ENCODE assay signal across 8 mouse cellular contexts in genomic region chr4:152296874-152297861, GRCm38 (mm10). TPM values are rescaled to one million over a fixed set of nuclear protein-coding genes. Genes with fewer than 3 reads are reported as not detected.
DNase-seq lines count a peak whose midpoint lies in the region; ATAC-seq and TF ChIP-seq lines count a peak whose summit lies in the region.

Icmt (plus strand) TSS chr4:152297227.

- WGBS in forebrain, embryonic 11.5 days = under 1% methylated on average over 115 of the region's 119 CpGs
- WGBS in heart, embryonic 16.5 days = under 1% methylated on average over 116 of the region's 119 CpGs
- WGBS in liver, embryonic 15.5 days (ENCODE audit: insufficient replicate concordance) = under 1% methylated on average over 119 of the region's 119 CpGs
- WGBS in neural tube, embryonic 12.5 days = under 1% methylated on average over 119 of the region's 119 CpGs

- in situ Hi-C loops in CH12.LX (cut with MboI; ENCODE audit: low pct_ligation_motif_present, low pct_unique_long_range_greater_than_20kb, low sequenced_read_pairs) = loop anchor here (25.0 kb wide), 1 partner anchor 1815 kb away; no protein-coding TSS in a partner anchor

- H3K4me3 ChIP-seq in CH12.LX (replicated peaks in 1 of 3; ENCODE audit: low read depth in 2 of 3, low read length in 2 of 3, poor library complexity in 1 of 3) = peak within 1 kb of the TSS; percentile 81 to 96 (median 87)
- peak within 1 kb of the TSS; percentile 94 for H3K4me3 ChIP-seq in forebrain, embryonic 11.5 days (ENCODE audit: low read depth, low read length)
- H3K4me3 ChIP-seq in heart, embryonic 16.5 days (ENCODE audit: low read length) = peak within 1 kb of the TSS; percentile 76
- H3K4me3 ChIP-seq in liver, embryonic 15.5 days (replicated peaks) = peak within 1 kb of the TSS; percentile 93
- H3K4me3 ChIP-seq in neural tube, embryonic 12.5 days = peak within 1 kb of the TSS; percentile 95

- TF ChIP-seq CTCF in CH12.LX (conservative IDR thresholded peaks at IDR 0.05 in 1 of 2, IDR thresholded peaks at IDR 0.05 in 1 of 2; ENCODE audit: low read depth in 2 of 2, low read length in 2 of 2) = no peak; a peak in 1 of 4 replicates

- peak; percentile 94 for TF ChIP-seq POLR2A in CH12.LX (IDR thresholded peaks at IDR 0.05; ENCODE audit: low read depth, low read length)

- H3K4me1 ChIP-seq in CH12.LX (ENCODE audit: control insufficient read depth in 1 of 2, insufficient read depth in 2 of 2) = peaks cover 9 to 43% of the 10 kb centered on the region in 2 experiments; a peak in 3 of 4 replicates
- peaks cover 19% of the 10 kb centered on the region for H3K4me1 ChIP-seq in forebrain, embryonic 11.5 days (replicated peaks; ENCODE audit: control insufficient read depth, insufficient read depth, low read length)
- H3K4me1 ChIP-seq in heart, embryonic 16.5 days (ENCODE audit: control insufficient read depth, insufficient read depth, low read length) = peaks cover 20% of the 10 kb centered on the region
- H3K4me1 ChIP-seq in liver, embryonic 15.5 days (replicated peaks) = peaks cover 31% of the 10 kb centered on the region
- H3K4me1 ChIP-seq in neural tube, embryonic 12.5 days = peaks cover 30% of the 10 kb centered on the region

- peak; percentile 95 for ATAC-seq in forebrain, embryonic 11.5 days (replicated peaks; ENCODE audit: low FRiP score)
- ATAC-seq in heart, embryonic 16.5 days (replicated peaks; ENCODE audit: extremely low read depth, insufficient read depth, low FRiP score) = peak; percentile 95
- peak; percentile 96 for ATAC-seq in liver, embryonic 15.5 days (ENCODE audit: insufficient read depth)
- ATAC-seq in neural tube, embryonic 12.5 days (ENCODE audit: low FRiP score, low read depth) = peak; percentile 95

- H3K9ac ChIP-seq in CH12.LX (ENCODE audit: insufficient read depth, low read depth) = peak within 1 kb of the TSS; percentile 92
- H3K9ac ChIP-seq in forebrain, embryonic 11.5 days (ENCODE audit: low read length) = peak within 1 kb of the TSS; percentile 93
- peak within 1 kb of the TSS; percentile 87 for H3K9ac ChIP-seq in heart, embryonic 16.5 days (ENCODE audit: low read length)
- H3K9ac ChIP-seq in liver, embryonic 15.5 days = peak within 1 kb of the TSS; percentile 90
- H3K9ac ChIP-seq in neural tube, embryonic 12.5 days = peak within 1 kb of the TSS; percentile 95

- H3K79me2 ChIP-seq in CH12.LX (replicated peaks; ENCODE audit: control insufficient read depth, extremely low read depth, insufficient read depth, poor library complexity, severe bottlenecking) = peaks cover 5% of the 10 kb centered on the region; the same call in 1 of the 2 replicates

- peak; percentile 98 for DNase-seq in CH12.LX (ENCODE audit: extremely low read depth)
- DNase-seq in c-Kit-positive CD71-positive TER-119-negative erythroid progenitor cells, embryonic 14.5 days (ENCODE audit: low read depth) = peak; percentile 96
- peak; percentile 100 for DNase-seq in forebrain, embryonic 11.5 days (ENCODE audit: low spot score)
- DNase-seq in kidney, postnatal 36 days = peak; percentile 99 to 100
- DNase-seq in telencephalon, adult 2 months (ENCODE audit: low read depth, low spot score) = peak; percentile 95

- peak within 1 kb of the TSS; percentile 56 for H3K27ac ChIP-seq in CH12.LX (ENCODE audit: insufficient read depth, low read depth)
- H3K27ac ChIP-seq in forebrain, embryonic 11.5 days (ENCODE audit: low read depth, low read length) = peak within 1 kb of the TSS; percentile 59
- peak within 1 kb of the TSS; percentile 81 for H3K27ac ChIP-seq in heart, embryonic 16.5 days (ENCODE audit: low read length)
- H3K27ac ChIP-seq in liver, embryonic 15.5 days (replicated peaks) = peak within 1 kb of the TSS; percentile 89
- peak within 1 kb of the TSS; percentile 26; the same call in 1 of the 2 replicates for H3K27ac ChIP-seq in neural tube, embryonic 12.5 days

- peaks cover 23 to 30% of the 10 kb centered on the region in 2 experiments for H3K36me3 ChIP-seq in CH12.LX (replicated peaks in 1 of 2; ENCODE audit: control insufficient read depth in 1 of 2, insufficient read depth in 1 of 2, low read length in 1 of 2)
- H3K36me3 ChIP-seq in forebrain, embryonic 11.5 days (ENCODE audit: control insufficient read depth, insufficient read depth, low read length) = no peaks in the 10 kb centered on the region
- 0 out of 2 replicates have a peak, but pooled peaks cover 3% of the 10 kb centered on the region for H3K36me3 ChIP-seq in heart, embryonic 16.5 days (ENCODE audit: control insufficient read depth, insufficient read depth)
- H3K36me3 ChIP-seq in liver, embryonic 15.5 days (replicated peaks) = peaks cover 25% of the 10 kb centered on the region
- peaks cover 20% of the 10 kb centered on the region for H3K36me3 ChIP-seq in neural tube, embryonic 12.5 days

- no peak for TF ChIP-seq EP300 in CH12.LX (IDR thresholded peaks at IDR 0.05; ENCODE audit: low read length)

- H3K9me3 ChIP-seq in CH12.LX (replicated peaks; ENCODE audit: low read length) = no peaks in the 10 kb centered on the region
- H3K9me3 ChIP-seq in forebrain, embryonic 11.5 days (ENCODE audit: control insufficient read depth, low read length) = no peaks in the 10 kb centered on the region
- no peaks in the 10 kb centered on the region for H3K9me3 ChIP-seq in heart, embryonic 16.5 days (replicated peaks; ENCODE audit: control insufficient read depth, low read length)
- no peaks in the 10 kb centered on the region for H3K9me3 ChIP-seq in liver, embryonic 15.5 days (replicated peaks)
- H3K9me3 ChIP-seq in neural tube, embryonic 12.5 days = no peaks in the 10 kb centered on the region

- TF ChIP-seq RAD21 in CH12.LX (IDR thresholded peaks at IDR 0.05; ENCODE audit: low read depth, low read length) = no peak

- peaks cover 21% of the 10 kb centered on the region for H3K27me3 ChIP-seq in CH12.LX (replicated peaks)
- H3K27me3 ChIP-seq in forebrain, embryonic 11.5 days (ENCODE audit: control insufficient read depth, insufficient read depth, low read length) = peaks cover 33% of the 10 kb centered on the region
- H3K27me3 ChIP-seq in heart, embryonic 16.5 days (ENCODE audit: control insufficient read depth, insufficient read depth, low read length) = peaks cover 10% of the 10 kb centered on the region
- peaks cover 26% of the 10 kb centered on the region for H3K27me3 ChIP-seq in liver, embryonic 15.5 days
- H3K27me3 ChIP-seq in neural tube, embryonic 12.5 days (replicated peaks) = peaks cover 29% of the 10 kb centered on the region

- dilution Hi-C loops in CH12.LX (cut with MboI; ENCODE audit: extremely low pct_ligation_motif_present, extremely low pct_unique_long_range_greater_than_20kb, low sequenced_read_pairs) = no loop called here

- H3K4me2 ChIP-seq in CH12.LX (ENCODE audit: insufficient read depth, low read depth, poor library complexity, severe bottlenecking) = peak within 1 kb of the TSS; percentile 89
- H3K4me2 ChIP-seq in forebrain, embryonic 11.5 days (ENCODE audit: low read depth, low read length, severe bottlenecking) = peak within 1 kb of the TSS; percentile 92
- peak within 1 kb of the TSS; percentile 96 for H3K4me2 ChIP-seq in heart, embryonic 16.5 days (ENCODE audit: low read depth, low read length)
- H3K4me2 ChIP-seq in liver, embryonic 15.5 days = peak within 1 kb of the TSS; percentile 95
- peak within 1 kb of the TSS; percentile 97 for H3K4me2 ChIP-seq in neural tube, embryonic 12.5 days (replicated peaks)

TF ChIP-seq in CH12.LX, 34 proteins besides CTCF, POLR2A, EP300 and RAD21 (continues in another document):
- TF ChIP-seq NELFE (IDR thresholded peaks at IDR 0.05; ENCODE audit: low read depth, low read length) (peak; percentile 72), E2F4 (IDR thresholded peaks at IDR 0.05; ENCODE audit: insufficient replicate concordance, low read depth, low read length) (no peak), RCOR1 (conservative IDR thresholded peaks at IDR 0.05; ENCODE audit: low read depth, low read length) (no peak), KAT2A (IDR thresholded peaks at IDR 0.05; ENCODE audit: insufficient replicate concordance, low read length) (0 out of 2 replicates have a peak, but pooled peaks have one; percentile 25), MEF2A (IDR thresholded peaks at IDR 0.05; ENCODE audit: borderline replicate concordance, low read depth, low read length) (no peak), JUND (conservative IDR thresholded peaks at IDR 0.05; ENCODE audit: low read depth, low read length) (no peak), PAX5 (IDR thresholded peaks at IDR 0.05; ENCODE audit: low read length) (no peak), BHLHE40 (IDR thresholded peaks at IDR 0.05; ENCODE audit: low read depth, low read length) (0 out of 2 replicates have a peak, but pooled peaks have one; percentile 28), GABPA (IDR thresholded peaks at IDR 0.05; ENCODE audit: insufficient replicate concordance, low read depth, low read length) (no peak), MYC (IDR thresholded peaks at IDR 0.05; ENCODE audit: low read depth, low read length) (0 out of 2 replicates have a peak, but pooled peaks have one; percentile 22), TBP (conservative IDR thresholded peaks at IDR 0.05; ENCODE audit: low read depth, low read length) (0 out of 2 replicates have a peak, but pooled peaks have one; percentile 2), UBTF (IDR thresholded peaks at IDR 0.05; ENCODE audit: low read depth, low read length) (0 out of 2 replicates have a peak, but pooled peaks have one; percentile 73), MAX (IDR thresholded peaks at IDR 0.05; ENCODE audit: low read length) (no peak), ELF1 (IDR thresholded peaks at IDR 0.05; ENCODE audit: low read depth, low read length) (peak; percentile 100), IRF4 (IDR thresholded peaks at IDR 0.05; ENCODE audit: low read depth, low read length) (peak; percentile 49; the same call in 1 of the 2 replicates), SMC3 (IDR thresholded peaks at IDR 0.05; ENCODE audit: low read depth, low read length) (no peak), ZC3H11A (IDR thresholded peaks at IDR 0.05; ENCODE audit: low read depth, low read length) (no peak), CHD2 (IDR thresholded peaks at IDR 0.05; ENCODE audit: low read length) (peak; percentile 99), TCF12 (IDR thresholded peaks at IDR 0.05; ENCODE audit: low read depth, low read length) (peak; percentile 60), HCFC1 (IDR thresholded peaks at IDR 0.05; ENCODE audit: low read depth, low read length) (peak; percentile 85), ZMIZ1 (IDR thresholded peaks at IDR 0.05; ENCODE audit: low read depth, low read length) (peak; percentile 88)

RNA-seq across cellular contexts. Expression of gene Icmt, which starts in this region (rescaled TPM):
- total RNA-seq in CH12.LX (2012; rRNA removed) (21.5 and 27.4 TPM in 2 replicates), CH12.LX (2014; rRNA removed) (17.8 and 18.5 TPM in 2 replicates)
- 24.2 and 29.8 TPM in 2 replicates for polyA plus RNA-seq in CH12.LX (2012; ENCODE audit: insufficient read length, low read depth)
- polyA plus RNA-seq in forebrain, embryonic 11.5 days (2014; fragmentation: Nextera tagmentation; extraction: Ambion mirVana) = 22.1 and 23.6 TPM in 2 replicates
- polyA plus RNA-seq in heart, embryonic 16.5 days (2015; fragmentation: Nextera tagmentation; extraction: Ambion mirVana) = 19.3 and 23.3 TPM in 2 replicates
- polyA plus RNA-seq in liver, embryonic 15.5 days (2015; fragmentation: Nextera tagmentation; extraction: Ambion mirVana) = 7.6 TPM in 2 replicates
- 23.0 and 24.7 TPM in 2 replicates for polyA plus RNA-seq in neural tube, embryonic 12.5 days (2016; fragmentation: Nextera tagmentation; extraction: Ambion mirVana)

Comparison
In these comparisons a context has a peak if more than half of its experiments do, and no peak if none do; other contexts are left out.
1. Peak in every context shown above with its lines: DNase-seq, ATAC-seq, H3K4me3 ChIP-seq and H3K27ac ChIP-seq.
2. H3K27ac ChIP-seq: peak in every context shown above with its lines; median percentile 89 in liver, embryonic 15.5 days; 81 in heart, embryonic 16.5 days; 59 in forebrain, embryonic 11.5 days; 56 in CH12.LX; 26 in neural tube, embryonic 12.5 days.